Mouse (Mus musculus): Measurements from ENCODE around the gene Acnat1.

GRCm38 (mm10) chr4:49512636-49513035 lies 38.9 kb upstream of the Acnat1 start:
- TF ChIP-seq CTCF (IDR thresholded peaks at IDR 0.05; ENCODE audit: borderline replicate concordance, insufficient read depth, low read depth, low read length), result no peak
- no peak for TF ChIP-seq POLR2A (IDR thresholded peaks at IDR 0.05; ENCODE audit: borderline replicate concordance, insufficient read depth, low read length)

Data from cerebellum, adult 2 months (tissue).